In the genomic region with DNA sequence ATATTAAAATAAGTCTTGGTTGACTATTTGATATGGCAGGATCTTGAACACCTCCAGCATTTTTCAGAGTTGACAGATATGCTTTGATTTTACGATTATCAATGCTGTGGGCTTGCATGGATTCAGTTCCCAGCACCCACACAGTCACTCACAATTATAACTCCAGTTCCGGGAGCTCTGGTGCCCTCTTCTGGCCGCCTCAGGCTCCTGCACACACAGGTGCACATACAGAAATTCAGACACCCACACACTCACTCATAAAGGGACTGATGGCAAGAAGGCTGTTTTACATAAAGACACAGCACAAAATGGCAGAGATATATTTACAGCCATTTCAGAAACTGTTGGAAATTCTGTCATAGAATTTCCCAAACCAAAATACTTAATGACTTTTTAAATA, we compare ENCODE assay signal across 18 mouse cellular contexts. TPM values are rescaled to one million over a fixed set of nuclear protein-coding genes. Genes with fewer than 3 reads are reported as not detected.
DNase-seq lines count a peak whose midpoint lies in the region; ATAC-seq and TF ChIP-seq lines count a peak whose summit lies in the region.
"Had no signal": no experiment of that assay in that cellular context is flagged by ENCODE, and none has a peak within 500 bp of the region (broad histone marks: within the 10 kb centered on the region; RNA-seq: fewer than 3 reads in every experiment).

No protein-coding gene starts in this region.

- TF ChIP-seq POLR2A in lung, adult 2 months (IDR thresholded peaks at IDR 0.05; ENCODE audit: borderline replicate concordance, extremely low read depth, low read depth, low read length), result no peak

- H3K4me1 ChIP-seq in hindbrain, postnatal 0 days (ENCODE audit: insufficient read depth, low read length), result peaks cover 8% of the 10 kb centered on the region; the same call in 1 of the 2 replicates
- peaks cover 25% of the 10 kb centered on the region for H3K4me1 ChIP-seq in hindbrain, embryonic 14.5 days (replicated peaks; ENCODE audit: control insufficient read depth, insufficient read depth, low read length)
- no peaks in the 10 kb centered on the region; the same call in 1 of the 2 replicates for H3K4me1 ChIP-seq in lung, embryonic 14.5 days (ENCODE audit: insufficient read depth)
- peaks cover 3% of the 10 kb centered on the region; the same call in 1 of the 2 replicates for H3K4me1 ChIP-seq in lung, adult 2 months (ENCODE audit: control insufficient read depth, insufficient read depth, low read length)

- DNase-seq in hindbrain, postnatal 0 days (ENCODE audit: low spot score), result no peak
- no peak for DNase-seq in hindbrain, embryonic 14.5 days (ENCODE audit: low spot score)
- DNase-seq in lung, embryonic 14.5 days, result no peak
- DNase-seq in lung, adult 2 months, result no peak
- DNase-seq in ES-CJ7 (ENCODE audit: low read depth, low spot score), result peak; percentile 44
- peak; percentile 31 for DNase-seq in naive thymus-derived CD4-positive, alpha-beta T cell, adult 2 months (ENCODE audit: low read depth)
- no peak for DNase-seq in adrenal gland, adult 2 months
- DNase-seq in cerebellum, adult 8-10 months, result no peak
- DNase-seq: adrenal gland, postnatal 36 days; cerebellum, adult 9-11 months; lung, adult 18-20 months; lung, postnatal 4 days; right cerebral cortex, postnatal 4 days; thymus, adult 2 months had no signal

- H3K9me3 ChIP-seq in hindbrain, postnatal 0 days (ENCODE audit: low read length), result no peaks in the 10 kb centered on the region
- H3K9me3 ChIP-seq in hindbrain, embryonic 14.5 days (ENCODE audit: control insufficient read depth, low read length), result peaks cover 4% of the 10 kb centered on the region
- H3K9me3 ChIP-seq in lung, embryonic 14.5 days (ENCODE audit: low read depth, low read length), result no peaks in the 10 kb centered on the region
- H3K9me3 ChIP-seq: embryonic facial prominence, embryonic 15.5 days had no signal

- H3K4me3 ChIP-seq in hindbrain, postnatal 0 days (ENCODE audit: low read length), result no peak overlapping the region
- no peak overlapping the region for H3K4me3 ChIP-seq in hindbrain, embryonic 14.5 days (replicated peaks; ENCODE audit: low read length)
- H3K4me3 ChIP-seq in lung, embryonic 14.5 days (ENCODE audit: low read depth, low read length), result no peak overlapping the region
- H3K4me3 ChIP-seq in lung, adult 2 months (replicated peaks; ENCODE audit: extremely low read depth, low read depth, low read length), result no peak overlapping the region
- H3K4me3 ChIP-seq: embryonic facial prominence, embryonic 15.5 days; forebrain, embryonic 10.5 days; heart, embryonic 12.5 days; midbrain, embryonic 10.5 days had no signal

- no peaks in the 10 kb centered on the region for H3K36me3 ChIP-seq in hindbrain, postnatal 0 days (ENCODE audit: insufficient read depth, low read length)
- no peaks in the 10 kb centered on the region for H3K36me3 ChIP-seq in hindbrain, embryonic 14.5 days (replicated peaks; ENCODE audit: control insufficient read depth, insufficient read depth)
- H3K36me3 ChIP-seq in lung, embryonic 14.5 days (ENCODE audit: insufficient read depth), result no peaks in the 10 kb centered on the region
- H3K36me3 ChIP-seq: embryonic facial prominence, embryonic 15.5 days; forebrain, embryonic 10.5 days; heart, embryonic 12.5 days; midbrain, embryonic 10.5 days had no signal

- WGBS in hindbrain, postnatal 0 days, result 89% methylated on average over 3 of the region's 3 CpGs
- WGBS in hindbrain, embryonic 14.5 days, result 93% methylated on average over 3 of the region's 3 CpGs
- WGBS in lung, embryonic 14.5 days, result 86% methylated on average over 3 of the region's 3 CpGs
- WGBS in lung, adult 2 months, result 88% methylated on average over 3 of the region's 3 CpGs

- H3K4me2 ChIP-seq in hindbrain, postnatal 0 days (ENCODE audit: low read depth, low read length), result no peak overlapping the region
- no peak overlapping the region for H3K4me2 ChIP-seq in hindbrain, embryonic 14.5 days (replicated peaks)
- no peak overlapping the region for H3K4me2 ChIP-seq in lung, embryonic 14.5 days
- H3K4me2 ChIP-seq: embryonic facial prominence, embryonic 15.5 days; heart, embryonic 12.5 days had no signal

- no peak overlapping the region for H3K27ac ChIP-seq in hindbrain, postnatal 0 days
- H3K27ac ChIP-seq in hindbrain, embryonic 14.5 days, result no peak overlapping the region
- H3K27ac ChIP-seq in lung, embryonic 14.5 days (ENCODE audit: low read depth), result no peak overlapping the region
- H3K27ac ChIP-seq: embryonic facial prominence, embryonic 15.5 days; forebrain, embryonic 10.5 days; midbrain, embryonic 10.5 days had no signal

- H3K27me3 ChIP-seq in hindbrain, postnatal 0 days (ENCODE audit: insufficient read depth, low read length), result no peaks in the 10 kb centered on the region
- H3K27me3 ChIP-seq in hindbrain, embryonic 14.5 days (ENCODE audit: control insufficient read depth, insufficient read depth, low read length), result no peaks in the 10 kb centered on the region
- no peaks in the 10 kb centered on the region for H3K27me3 ChIP-seq in lung, embryonic 14.5 days (ENCODE audit: insufficient read depth, low read length)
- H3K27me3 ChIP-seq: embryonic facial prominence, embryonic 15.5 days; heart, embryonic 12.5 days had no signal

- TF ChIP-seq CTCF in hindbrain, postnatal 0 days (IDR thresholded peaks at IDR 0.05; ENCODE audit: low read depth), result peak; percentile 30; the same call in 1 of the 2 replicates
- peak; percentile 23; the same call in 1 of the 2 replicates for TF ChIP-seq CTCF in lung, embryonic 14.5 days (IDR thresholded peaks at IDR 0.05; ENCODE audit: low read depth)
- TF ChIP-seq CTCF in lung, adult 2 months (IDR thresholded peaks at IDR 0.05; ENCODE audit: insufficient read depth, low read length), result no peak

- no peak for ATAC-seq in hindbrain, postnatal 0 days
- ATAC-seq in hindbrain, embryonic 14.5 days (ENCODE audit: low FRiP score), result no peak
- no peak for ATAC-seq in lung, embryonic 14.5 days (ENCODE audit: insufficient read depth)

- no peak overlapping the region for H3K9ac ChIP-seq in hindbrain, postnatal 0 days (replicated peaks; ENCODE audit: low read length)
- no peak overlapping the region for H3K9ac ChIP-seq in hindbrain, embryonic 14.5 days
- no peak overlapping the region for H3K9ac ChIP-seq in lung, embryonic 14.5 days
- H3K9ac ChIP-seq: embryonic facial prominence, embryonic 15.5 days; heart, embryonic 12.5 days had no signal

RNA-seq across cellular contexts. Expression of a gene that starts 25.0 kb away (rescaled TPM):
- 21.9 and 25.5 TPM in 2 replicates for total RNA-seq in hindbrain, postnatal 0 days (2014; rRNA removed)
- 1.4 and 1.8 TPM in 2 replicates for polyA plus RNA-seq in hindbrain, postnatal 0 days (2015; fragmentation: Nextera tagmentation; extraction: Ambion mirVana)
- polyA plus RNA-seq in hindbrain, embryonic 14.5 days (2014; fragmentation: Nextera tagmentation; extraction: Ambion mirVana), result 2.8 and 3.0 TPM in 2 replicates
- polyA plus RNA-seq in lung, embryonic 14.5 days (2014; fragmentation: Nextera tagmentation; extraction: Ambion mirVana), result 10.2 and 12.0 TPM in 2 replicates
- polyA plus RNA-seq in lung, adult 2 months (2012; rRNA removed), result 36.9 and 40.9 TPM in 2 replicates
- total RNA-seq in adrenal gland, adult 2 months (2021), result 10 to 100 TPM; 68.2 to 90.0 TPM
- polyA plus RNA-seq in adrenal gland, adult 2 months (2012; rRNA removed), result 33.1 and 61.0 TPM in 2 replicates

RNA-seq across cellular contexts. Expression of a gene that starts 48.1 kb away (rescaled TPM):
- 19.1 and 44.5 TPM in 2 replicates for total RNA-seq in hindbrain, postnatal 0 days (2014; rRNA removed)
- 20.9 and 22.7 TPM in 2 replicates for polyA plus RNA-seq in hindbrain, postnatal 0 days (2015; fragmentation: Nextera tagmentation; extraction: Ambion mirVana)
- polyA plus RNA-seq in hindbrain, embryonic 14.5 days (2014; fragmentation: Nextera tagmentation; extraction: Ambion mirVana), result 26.8 and 30.9 TPM in 2 replicates
- 55.5 and 65.5 TPM in 2 replicates for polyA plus RNA-seq in lung, embryonic 14.5 days (2014; fragmentation: Nextera tagmentation; extraction: Ambion mirVana)
- polyA plus RNA-seq in lung, adult 2 months (2012; rRNA removed), result 19.2 and 21.1 TPM in 2 replicates
- 10 to 100 TPM in 1 of 2 experiments, 1 to 10 TPM in 1; 8.3 to 11.9 TPM for total RNA-seq in adrenal gland, adult 2 months (2021)
- 10.8 TPM in 2 replicates for polyA plus RNA-seq in adrenal gland, adult 2 months (2012; rRNA removed)

Comparison
In these comparisons a context has a peak if more than half of its experiments do, and no peak if none do; other contexts are left out.
1. DNase-seq: peak in ES-CJ7 (single experiment) and naive thymus-derived CD4-positive, alpha-beta T cell, adult 2 months (single experiment); none in hindbrain, postnatal 0 days (single experiment), hindbrain, embryonic 14.5 days (single experiment), lung, embryonic 14.5 days (single experiment), lung, adult 2 months (single experiment), adrenal gland, adult 2 months (single experiment) and cerebellum, adult 8-10 months (single experiment).